Mouse (Mus musculus) lung, postnatal 10 days (tissue): ENCODE results near the gene Mgat2.

ENCODE experiments used
- DNase-seq: peaks from one replicate; pipeline ENCODE4 v3.0.0; 2021

Gene Mgat2

GRCm38 (mm10) chr12:69214393-69214792, 30.4 kb downstream of the Mgat2 start:
- no peak for DNase-seq

GRCm38 (mm10) chr12:69215000-69215785, 31.2 kb downstream of the Mgat2 start:
- peak; percentile 79 for DNase-seq

- no peak for DNase-seq
Observed at GRCm38 (mm10) chr12:69216587-69216986, 32.6 kb downstream of the Mgat2 start.

GRCm38 (mm10) chr12:69220613-69221277, 36.8 kb downstream of the Mgat2 start:
- DNase-seq, result no peak

- DNase-seq, result peak; percentile 95
Observed at GRCm38 (mm10) chr12:69227776-69228466, 44.0 kb downstream of the Mgat2 start, which contains the start of gene Pole2. TSS of gene Pole2 (minus strand) at chr12:69228195.

- peak; percentile 53 for DNase-seq
Observed at GRCm38 (mm10) chr12:69229251-69229650, 45.3 kb downstream of the Mgat2 start.

GRCm38 (mm10) chr12:69235782-69236181, 51.8 kb downstream of the Mgat2 start:
- no peak for DNase-seq
